Mouse (Mus musculus) bone marrow, adult 2 months (tissue): Measurements from ENCODE around the gene Ranbp9. TPM values are rescaled to one million over a fixed set of nuclear protein-coding genes. Genes with fewer than 3 reads are reported as not detected.

ENCODE experiments used
- H3K27ac ChIP-seq: fragments of 200-500 bp; 2 replicates; pipeline ENCODE4 v1.5.1; 2012; ENCODE audit warnings: low read depth, mild to moderate bottlenecking, control low read depth, inconsistent platforms, low read length; ENCODE audit not compliant: control insufficient read depth, poor library complexity, insufficient read depth
- H3K4me1 ChIP-seq: fragments of 200-500 bp; 2 replicates; pipeline ENCODE4 v1.6.1; 2011; ENCODE audit warnings: low read length; ENCODE audit not compliant: control insufficient read depth, insufficient read depth
- H3K4me3 ChIP-seq: fragments of 200-500 bp; replicated peaks from 2 replicates; pipeline ENCODE3; 2011; ENCODE audit warnings: mild to moderate bottlenecking, low read depth, low read length, control low read depth; ENCODE audit not compliant: control insufficient read depth
- CTCF ChIP-seq: fragments of 200-500 bp; IDR thresholded peaks from 2 replicates; pipeline ENCODE4 v1.5.1; 2011; ENCODE audit warnings: low read length, control low read depth; ENCODE audit not compliant: control insufficient read depth, insufficient read depth
- POLR2A ChIP-seq: fragments of 200-500 bp; IDR thresholded peaks from 2 replicates; pipeline ENCODE4 v1.6.1; 2011; ENCODE audit warnings: low read depth, mild to moderate bottlenecking, control low read depth, low read length, borderline replicate concordance; ENCODE audit not compliant: control insufficient read depth
- WGBS: fragments of 180-500 bp; shearing (Covaris S2); methylation state at CpG from one replicate; pipeline ENCODE4 v1.1.7; 2018; 5-methylcytosine and 5-hydroxymethylcytosine counted together
- polyA plus RNA-seq: library from polyadenylated mRNA; stranded (reverse); fragments of >200 nt; gene quantifications from 2 replicates; pipeline ENCODE4 v1.2.4, GENCODE M21; 2011; ENCODE audit warnings: low replicate concordance; ENCODE audit not compliant: missing spikeins, insufficient read depth, insufficient read length

Gene Ranbp9
- polyA plus RNA-seq, 1 experiment: 16.7 TPM

DNA sequence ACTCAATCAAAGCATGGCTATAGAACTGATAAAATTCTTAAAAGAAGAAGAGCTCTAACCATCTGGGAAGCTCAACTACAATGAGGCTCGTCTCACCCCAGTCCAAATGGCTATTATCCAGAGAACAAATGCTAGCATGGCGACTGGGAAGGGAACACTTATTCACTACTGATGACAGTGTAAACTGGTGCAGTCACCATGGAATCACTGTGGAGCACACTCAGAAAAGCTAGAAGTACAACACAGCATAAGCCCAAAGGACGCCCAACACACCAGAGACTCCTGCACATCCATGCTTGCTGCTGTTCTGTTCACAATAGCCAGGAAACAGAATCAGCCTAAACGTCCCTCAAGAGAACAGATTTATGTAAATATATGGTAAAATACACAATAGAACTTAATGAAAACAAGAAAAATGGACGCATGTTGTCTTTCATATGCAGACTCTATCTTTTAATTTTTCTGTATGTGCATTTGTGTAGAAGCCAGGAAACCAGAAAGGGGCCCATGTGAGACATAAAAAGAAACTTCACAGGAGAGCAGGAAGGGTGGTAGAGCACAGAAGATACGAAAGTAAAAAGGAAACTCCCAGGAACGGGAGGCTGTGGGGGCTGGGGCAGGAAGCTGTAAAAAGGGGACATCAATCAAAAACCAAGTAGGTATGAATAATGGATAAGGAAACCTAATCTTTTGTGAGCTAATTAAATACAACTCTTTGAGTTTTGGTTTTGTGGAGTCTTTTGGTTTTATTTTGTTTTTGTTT, 28.1 kb downstream of the Ranbp9 start:
- peaks cover 3% of the 10 kb centered on the region for H3K4me1 ChIP-seq
- 29% methylated on average over 7 of the region's 7 CpGs for WGBS

DNA sequence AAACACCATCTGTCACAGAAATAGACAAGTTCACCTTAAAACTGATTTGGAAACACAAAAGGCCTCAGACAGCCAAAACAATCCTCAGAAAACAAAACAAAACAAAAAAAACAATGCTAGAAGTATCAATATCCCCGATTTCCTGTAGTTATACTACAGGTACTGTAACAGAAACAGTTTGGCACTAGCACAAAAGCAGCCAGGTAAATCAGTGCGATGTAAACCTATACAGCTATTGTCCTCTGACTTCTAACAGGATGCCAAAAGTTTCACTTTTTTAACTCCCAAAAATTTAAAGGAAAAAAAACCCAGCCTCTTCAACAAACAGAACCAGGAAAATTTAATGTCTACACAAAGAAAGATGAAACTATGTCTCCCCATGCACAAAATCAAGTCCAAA, 28.9 kb downstream of the Ranbp9 start:
- WGBS: 68% methylated on average over 2 of the region's 2 CpGs
- no peak overlapping the region for H3K27ac ChIP-seq
- no peak overlapping the region for H3K4me3 ChIP-seq
- TF ChIP-seq POLR2A (no peak), CTCF (no peak)
- H3K4me1 ChIP-seq: peaks cover 3% of the 10 kb centered on the region

More for the DNA sequence above, 28.1 kb downstream of the Ranbp9 start:
- Histone ChIP-seq H3K27ac (no peak overlapping the region), H3K4me3 (no peak overlapping the region)
- TF ChIP-seq POLR2A (no peak), CTCF (no peak)

DNA sequence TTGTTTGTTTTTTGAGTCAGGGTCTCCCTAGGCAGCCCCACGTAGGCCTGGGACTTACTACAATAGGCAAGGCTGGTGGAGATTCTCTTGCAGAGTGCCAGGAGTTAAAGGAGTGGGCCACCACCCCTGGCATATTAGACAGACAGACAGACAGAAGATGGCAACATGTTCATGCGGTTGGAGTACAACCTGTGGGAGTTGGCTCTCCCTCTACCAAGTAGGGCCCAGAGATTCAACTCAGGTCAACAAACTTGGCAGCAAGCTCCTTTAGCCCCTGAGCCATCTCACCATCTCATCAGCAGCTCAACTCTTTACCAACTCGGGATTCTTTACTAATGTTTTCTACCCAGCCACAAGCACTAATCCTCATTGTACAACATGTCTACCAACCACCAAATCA, 30.4 kb downstream of the Ranbp9 start:
- Histone ChIP-seq H3K4me3 (no peak overlapping the region), H3K27ac (0 out of 2 replicates have a peak overlapping the region, but pooled peaks have one; percentile 27), H3K4me1 (peaks cover 4% of the 10 kb centered on the region)
- 82% methylated on average over 3 of the region's 3 CpGs for WGBS
- TF ChIP-seq POLR2A (no peak), CTCF (no peak)

DNA sequence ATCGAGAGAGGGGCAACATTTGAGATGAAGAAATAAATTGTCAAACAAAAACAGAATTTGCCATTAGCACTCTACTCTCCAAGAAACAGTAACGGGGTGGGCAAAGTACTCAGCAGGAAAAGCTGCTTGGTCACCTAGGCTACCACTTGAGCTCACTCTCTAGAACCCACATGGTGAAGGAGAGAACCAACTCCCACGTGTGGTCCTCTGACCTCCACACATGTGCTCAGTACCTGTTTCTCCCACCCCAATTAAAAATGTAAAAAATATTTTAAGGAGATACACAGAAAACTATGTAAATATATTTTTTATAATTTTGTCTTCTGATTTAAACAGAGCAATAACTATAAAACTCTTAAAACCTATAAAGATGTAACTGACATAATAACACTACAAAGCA, 33.4 kb downstream of the Ranbp9 start:
- Histone ChIP-seq H3K27ac (no peak overlapping the region), H3K4me3 (no peak overlapping the region), H3K4me1 (peaks cover 1% of the 10 kb centered on the region; the same call in 1 of the 2 replicates)
- TF ChIP-seq CTCF (no peak), POLR2A (no peak)
- WGBS: 46% methylated on average over 3 of the region's 3 CpGs

DNA sequence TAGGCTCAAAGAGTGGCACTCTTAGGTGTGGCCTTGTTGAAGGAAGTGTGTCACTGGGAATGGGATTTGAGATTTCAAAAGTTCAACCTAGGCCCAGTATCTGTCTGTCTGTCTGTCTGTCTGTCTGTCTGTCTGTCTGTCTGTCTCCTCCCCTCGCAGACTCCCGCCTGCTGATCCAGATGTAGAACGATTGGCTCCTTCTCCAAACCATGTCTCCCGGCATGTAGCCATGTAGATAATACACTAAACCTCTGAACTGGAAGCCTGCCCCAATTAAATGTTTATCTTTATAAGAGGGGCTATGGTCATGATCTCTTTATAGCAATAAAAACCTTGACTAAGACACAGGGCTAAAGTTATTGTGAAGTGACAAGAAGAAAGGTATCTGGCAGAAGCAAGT, 35.3 kb downstream of the Ranbp9 start:
- Histone ChIP-seq H3K4me3 (no peak overlapping the region), H3K27ac (no peak overlapping the region), H3K4me1 (peaks cover 3% of the 10 kb centered on the region; the same call in 1 of the 2 replicates)
- 68% methylated on average over 4 of the region's 4 CpGs for WGBS
- TF ChIP-seq POLR2A (no peak), CTCF (no peak)

DNA sequence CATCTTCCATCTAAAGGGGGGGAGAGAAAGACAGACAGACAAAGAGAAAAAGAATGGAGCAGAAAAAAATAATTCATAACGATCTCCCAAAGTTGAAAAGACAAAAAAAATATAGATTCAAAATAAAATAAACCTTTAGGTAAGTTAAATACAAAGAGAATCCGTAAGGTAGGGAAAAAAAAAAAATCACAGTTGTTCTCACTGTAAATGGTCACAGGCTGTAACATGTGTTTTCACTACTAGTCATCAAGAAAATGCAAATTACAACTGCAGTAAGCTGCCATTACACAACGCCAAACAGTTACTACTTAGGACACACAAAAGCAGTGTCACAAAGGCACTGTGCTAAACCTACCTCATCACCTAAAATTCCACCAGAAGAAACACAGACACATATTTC, 36.4 kb downstream of the Ranbp9 start:
- 81% methylated on average over 3 of the region's 3 CpGs for WGBS
- no peak overlapping the region for H3K27ac ChIP-seq
- peaks cover 5% of the 10 kb centered on the region for H3K4me1 ChIP-seq
- no peak overlapping the region for H3K4me3 ChIP-seq
- TF ChIP-seq CTCF (no peak), POLR2A (no peak)

DNA sequence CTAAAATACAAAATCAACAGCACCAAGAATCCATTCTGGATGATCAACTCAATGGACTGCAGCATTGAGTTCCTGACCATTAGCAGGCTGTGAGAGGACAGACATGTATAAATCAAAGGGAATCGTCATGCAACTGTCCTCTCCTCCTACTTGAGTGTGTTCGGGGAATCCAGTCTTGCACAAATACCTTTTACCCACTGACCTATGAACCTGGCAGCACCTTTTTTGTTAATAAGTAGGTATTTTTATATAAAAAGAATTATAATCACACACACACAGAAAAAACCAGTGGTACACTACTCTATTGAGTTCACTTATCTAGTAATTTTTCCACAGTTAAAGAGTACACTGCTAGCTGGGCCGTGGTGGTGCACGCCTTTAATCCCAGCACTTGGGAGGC, 37.4 kb downstream of the Ranbp9 start:
- 91% methylated on average over 4 of the region's 4 CpGs for WGBS
- no peak for TF ChIP-seq CTCF
- TF ChIP-seq POLR2A: no peak
- Histone ChIP-seq H3K4me3 (no peak overlapping the region), H3K4me1 (peaks cover 6% of the 10 kb centered on the region), H3K27ac (no peak overlapping the region)

DNA sequence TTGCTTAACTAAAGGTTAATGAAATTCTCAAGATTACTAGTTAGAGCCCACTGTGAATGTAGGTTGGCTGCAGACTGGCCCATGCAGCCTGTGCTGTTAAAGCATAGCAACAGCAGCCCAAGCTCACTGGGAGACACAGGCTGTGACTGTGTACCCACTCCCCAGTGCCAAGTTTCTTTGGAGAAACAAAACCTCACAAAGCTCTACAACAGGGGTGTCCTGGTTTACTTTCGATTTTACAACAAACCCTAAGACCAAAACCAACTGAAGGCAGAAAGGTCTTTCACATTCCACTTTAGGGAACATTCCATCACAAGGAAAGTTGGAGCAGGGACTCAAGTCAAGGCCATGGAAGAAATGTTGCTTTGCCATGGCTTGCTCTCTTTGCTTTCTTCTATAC, 38.5 kb downstream of the Ranbp9 start:
- peaks cover 6% of the 10 kb centered on the region for H3K4me1 ChIP-seq

DNA sequence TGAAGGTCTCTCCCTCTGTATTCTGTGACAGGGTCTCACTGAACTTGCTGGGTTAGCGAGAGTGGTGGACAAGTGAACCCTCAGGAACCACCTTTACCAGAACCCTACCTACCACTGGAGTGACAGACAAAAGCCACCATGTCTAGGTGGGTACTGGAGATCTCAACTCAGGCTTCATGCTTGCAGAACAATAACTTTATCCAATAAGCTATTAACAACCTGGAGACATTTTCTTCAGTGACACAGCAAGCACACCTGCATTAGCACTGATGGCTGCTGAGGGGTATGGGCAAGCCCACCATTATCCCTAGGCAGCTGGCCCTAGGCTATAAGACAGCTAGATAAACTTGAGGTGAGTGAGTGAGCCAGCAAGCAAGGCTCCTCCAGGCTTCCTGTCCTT, 40.7 kb downstream of the Ranbp9 start:
- no peak overlapping the region for H3K4me3 ChIP-seq
- peaks cover 5% of the 10 kb centered on the region for H3K4me1 ChIP-seq
- WGBS: 94% methylated on average over 1 of the region's 1 CpGs
- H3K27ac ChIP-seq: no peak overlapping the region
- no peak for TF ChIP-seq CTCF
- TF ChIP-seq POLR2A: no peak

More for the DNA sequence above, 38.5 kb downstream of the Ranbp9 start:
- WGBS: 33% methylated on average over 1 of the region's 1 CpGs
- no peak overlapping the region for H3K4me3 ChIP-seq
- TF ChIP-seq POLR2A (no peak), CTCF (no peak)
- H3K27ac ChIP-seq: no peak overlapping the region
